Mouse (Mus musculus): ENCODE data around the gene Odf3l1.

DNA sequence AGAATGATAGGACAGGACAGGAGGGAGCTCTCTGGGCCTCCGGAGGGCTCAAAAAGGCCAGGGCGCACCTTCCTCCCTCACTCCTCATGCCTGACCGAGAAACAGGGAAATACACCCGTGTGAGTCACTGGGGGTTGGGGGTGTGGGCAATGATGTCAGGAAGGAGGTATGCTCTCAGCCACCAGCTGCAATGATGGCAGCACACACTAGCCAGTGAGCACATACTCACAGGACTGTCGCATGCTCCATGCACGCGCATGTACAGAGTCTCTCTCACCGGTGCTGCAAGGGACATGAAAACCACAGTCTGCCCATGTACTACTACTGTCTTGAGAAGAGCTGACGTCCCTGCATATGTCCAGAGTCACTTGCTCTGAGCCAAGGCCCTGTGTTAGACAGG, 43.1 kb upstream of the Odf3l1 start:
- TF ChIP-seq CTCF (IDR thresholded peaks at IDR 0.05; ENCODE audit: borderline replicate concordance, insufficient read depth, low read length) (no peak), POLR2A (IDR thresholded peaks at IDR 0.05; ENCODE audit: low read depth, low read length) (peak; percentile 38; the same call in 1 of the 2 replicates)

Measured in embryonic fibroblast, embryonic 13.5 days (primary cell).